Comparison of ENCODE assay signal across 8 mouse cellular contexts in genomic region chr17:17373918-17374910, GRCm38 (mm10). TPM values are rescaled to one million over a fixed set of nuclear protein-coding genes. Genes with fewer than 3 reads are reported as not detected.
DNase-seq lines count a peak whose midpoint lies in the region; ATAC-seq and TF ChIP-seq lines count a peak whose summit lies in the region.

TSS of gene Riok2 (plus strand) at chr17:17374309.

- peak within 1 kb of the TSS; percentile 81 for H3K4me2 ChIP-seq in CH12.LX (ENCODE audit: insufficient read depth, low read depth, poor library complexity, severe bottlenecking)
- peak within 1 kb of the TSS; percentile 55 for H3K4me2 ChIP-seq in forebrain, embryonic 11.5 days (ENCODE audit: low read depth, low read length, severe bottlenecking)
- H3K4me2 ChIP-seq in heart, embryonic 16.5 days (ENCODE audit: low read depth, low read length) = peak within 1 kb of the TSS; percentile 67
- peak within 1 kb of the TSS; percentile 79 for H3K4me2 ChIP-seq in liver, embryonic 15.5 days
- H3K4me2 ChIP-seq in neural tube, embryonic 12.5 days (replicated peaks) = peak within 1 kb of the TSS; percentile 71

- peak within 1 kb of the TSS; percentile 89 for H3K9ac ChIP-seq in CH12.LX (ENCODE audit: insufficient read depth, low read depth)
- peak within 1 kb of the TSS; percentile 77 for H3K9ac ChIP-seq in forebrain, embryonic 11.5 days (ENCODE audit: low read length)
- peak within 1 kb of the TSS; percentile 86 for H3K9ac ChIP-seq in heart, embryonic 16.5 days (ENCODE audit: low read length)
- H3K9ac ChIP-seq in liver, embryonic 15.5 days = peak within 1 kb of the TSS; percentile 59
- peak within 1 kb of the TSS; percentile 59 for H3K9ac ChIP-seq in neural tube, embryonic 12.5 days

- DNase-seq in CH12.LX (ENCODE audit: extremely low read depth) = peak; percentile 98
- DNase-seq in c-Kit-positive CD71-positive TER-119-negative erythroid progenitor cells, embryonic 14.5 days (ENCODE audit: low read depth) = peak; percentile 99
- peak; percentile 95 for DNase-seq in forebrain, embryonic 11.5 days (ENCODE audit: low spot score)
- peak; percentile 98 to 99 for DNase-seq in kidney, postnatal 36 days
- DNase-seq in telencephalon, adult 2 months (ENCODE audit: low read depth, low spot score) = peak; percentile 96

- no peaks in the 10 kb centered on the region for H3K9me3 ChIP-seq in CH12.LX (replicated peaks; ENCODE audit: low read length)
- no peaks in the 10 kb centered on the region for H3K9me3 ChIP-seq in forebrain, embryonic 11.5 days (ENCODE audit: control insufficient read depth, low read length)
- H3K9me3 ChIP-seq in heart, embryonic 16.5 days (replicated peaks; ENCODE audit: control insufficient read depth, low read length) = no peaks in the 10 kb centered on the region
- H3K9me3 ChIP-seq in liver, embryonic 15.5 days (replicated peaks) = no peaks in the 10 kb centered on the region
- H3K9me3 ChIP-seq in neural tube, embryonic 12.5 days = no peaks in the 10 kb centered on the region

- H3K27ac ChIP-seq in CH12.LX (ENCODE audit: insufficient read depth, low read depth) = peak within 1 kb of the TSS; percentile 42; the same call in 1 of the 2 replicates
- H3K27ac ChIP-seq in forebrain, embryonic 11.5 days (ENCODE audit: low read depth, low read length) = peak within 1 kb of the TSS; percentile 70
- peak within 1 kb of the TSS; percentile 92 for H3K27ac ChIP-seq in heart, embryonic 16.5 days (ENCODE audit: low read length)
- H3K27ac ChIP-seq in liver, embryonic 15.5 days (replicated peaks) = peak within 1 kb of the TSS; percentile 77
- 0 out of 2 replicates have a peak within 1 kb of the TSS, but pooled peaks have one; percentile 20 for H3K27ac ChIP-seq in neural tube, embryonic 12.5 days

- H3K79me2 ChIP-seq in CH12.LX (replicated peaks; ENCODE audit: control insufficient read depth, extremely low read depth, insufficient read depth, poor library complexity, severe bottlenecking) = peaks cover 44% of the 10 kb centered on the region

- TF ChIP-seq EP300 in CH12.LX (IDR thresholded peaks at IDR 0.05; ENCODE audit: low read length) = peak; percentile 34; the same call in 1 of the 2 replicates

- peak; percentile 98 for ATAC-seq in forebrain, embryonic 11.5 days (replicated peaks; ENCODE audit: low FRiP score)
- ATAC-seq in heart, embryonic 16.5 days (replicated peaks; ENCODE audit: extremely low read depth, insufficient read depth, low FRiP score) = peak; percentile 96
- peak; percentile 98 for ATAC-seq in liver, embryonic 15.5 days (ENCODE audit: insufficient read depth)
- ATAC-seq in neural tube, embryonic 12.5 days (ENCODE audit: low FRiP score, low read depth) = peak; percentile 98

- H3K4me1 ChIP-seq in CH12.LX (ENCODE audit: control insufficient read depth in 1 of 2, insufficient read depth in 2 of 2) = peaks cover 0 to 27% of the 10 kb centered on the region in 2 experiments; a peak in 3 of 4 replicates
- H3K4me1 ChIP-seq in forebrain, embryonic 11.5 days (replicated peaks; ENCODE audit: control insufficient read depth, insufficient read depth, low read length) = no peaks in the 10 kb centered on the region
- peaks cover 16% of the 10 kb centered on the region for H3K4me1 ChIP-seq in heart, embryonic 16.5 days (ENCODE audit: control insufficient read depth, insufficient read depth, low read length)
- peaks cover 27% of the 10 kb centered on the region for H3K4me1 ChIP-seq in liver, embryonic 15.5 days (replicated peaks)
- H3K4me1 ChIP-seq in neural tube, embryonic 12.5 days = no peaks in the 10 kb centered on the region; the same call in 1 of the 2 replicates

- in situ Hi-C loops in CH12.LX (cut with MboI; ENCODE audit: low pct_ligation_motif_present, low pct_unique_long_range_greater_than_20kb, low sequenced_read_pairs) = no loop called here

- peaks cover 7 to 26% of the 10 kb centered on the region in 2 experiments for H3K36me3 ChIP-seq in CH12.LX (replicated peaks in 1 of 2; ENCODE audit: control insufficient read depth in 1 of 2, insufficient read depth in 1 of 2, low read length in 1 of 2)
- no peaks in the 10 kb centered on the region for H3K36me3 ChIP-seq in forebrain, embryonic 11.5 days (ENCODE audit: control insufficient read depth, insufficient read depth, low read length)
- H3K36me3 ChIP-seq in heart, embryonic 16.5 days (ENCODE audit: control insufficient read depth, insufficient read depth) = peaks cover 11% of the 10 kb centered on the region
- H3K36me3 ChIP-seq in liver, embryonic 15.5 days (replicated peaks) = peaks cover 13% of the 10 kb centered on the region; the same call in 1 of the 2 replicates
- peaks cover 9% of the 10 kb centered on the region for H3K36me3 ChIP-seq in neural tube, embryonic 12.5 days

- H3K27me3 ChIP-seq in CH12.LX (replicated peaks) = no peaks in the 10 kb centered on the region
- no peaks in the 10 kb centered on the region for H3K27me3 ChIP-seq in forebrain, embryonic 11.5 days (ENCODE audit: control insufficient read depth, insufficient read depth, low read length)
- H3K27me3 ChIP-seq in heart, embryonic 16.5 days (ENCODE audit: control insufficient read depth, insufficient read depth, low read length) = no peaks in the 10 kb centered on the region
- H3K27me3 ChIP-seq in liver, embryonic 15.5 days = no peaks in the 10 kb centered on the region
- no peaks in the 10 kb centered on the region for H3K27me3 ChIP-seq in neural tube, embryonic 12.5 days (replicated peaks)

- TF ChIP-seq CTCF in CH12.LX (conservative IDR thresholded peaks at IDR 0.05 in 1 of 2, IDR thresholded peaks at IDR 0.05 in 1 of 2; ENCODE audit: low read depth in 2 of 2, low read length in 2 of 2) = no peak

- dilution Hi-C loops in CH12.LX (cut with MboI; ENCODE audit: extremely low pct_ligation_motif_present, extremely low pct_unique_long_range_greater_than_20kb, low sequenced_read_pairs) = no loop called here

- TF ChIP-seq RAD21 in CH12.LX (IDR thresholded peaks at IDR 0.05; ENCODE audit: low read depth, low read length) = no peak

- peak within 1 kb of the TSS; percentile 77 to 93 (median 91) for H3K4me3 ChIP-seq in CH12.LX (replicated peaks in 1 of 3; ENCODE audit: low read depth in 2 of 3, low read length in 2 of 3, poor library complexity in 1 of 3)
- H3K4me3 ChIP-seq in forebrain, embryonic 11.5 days (ENCODE audit: low read depth, low read length) = peak within 1 kb of the TSS; percentile 53
- peak within 1 kb of the TSS; percentile 80 for H3K4me3 ChIP-seq in heart, embryonic 16.5 days (ENCODE audit: low read length)
- peak within 1 kb of the TSS; percentile 66 for H3K4me3 ChIP-seq in liver, embryonic 15.5 days (replicated peaks)
- H3K4me3 ChIP-seq in neural tube, embryonic 12.5 days = peak within 1 kb of the TSS; percentile 50

- TF ChIP-seq POLR2A in CH12.LX (IDR thresholded peaks at IDR 0.05; ENCODE audit: low read depth, low read length) = peak; percentile 92

- under 1% methylated on average over 48 of the region's 48 CpGs for WGBS in forebrain, embryonic 11.5 days
- WGBS in heart, embryonic 16.5 days = under 1% methylated on average over 48 of the region's 48 CpGs
- under 1% methylated on average over 48 of the region's 48 CpGs for WGBS in liver, embryonic 15.5 days (ENCODE audit: insufficient replicate concordance)
- under 1% methylated on average over 48 of the region's 48 CpGs for WGBS in neural tube, embryonic 12.5 days

TF ChIP-seq in CH12.LX, 34 proteins besides CTCF, POLR2A, EP300 and RAD21 (continues in another document):
- TF ChIP-seq E2F4 (IDR thresholded peaks at IDR 0.05; ENCODE audit: insufficient replicate concordance, low read depth, low read length) = no peak
- no peak for TF ChIP-seq PAX5 (IDR thresholded peaks at IDR 0.05; ENCODE audit: low read length)
- no peak for TF ChIP-seq ETS1 (conservative IDR thresholded peaks at IDR 0.05; ENCODE audit: low read depth, low read length)
- peak; percentile 65; the same call in 1 of the 2 replicates for TF ChIP-seq KAT2A (IDR thresholded peaks at IDR 0.05; ENCODE audit: insufficient replicate concordance, low read length)
- TF ChIP-seq BHLHE40 (IDR thresholded peaks at IDR 0.05; ENCODE audit: low read depth, low read length) = peak; percentile 67
- TF ChIP-seq CHD2 (IDR thresholded peaks at IDR 0.05; ENCODE audit: low read length) = peak; percentile 98
- peak; percentile 100 for TF ChIP-seq MYC (IDR thresholded peaks at IDR 0.05; ENCODE audit: low read depth, low read length)
- peak; percentile 88 for TF ChIP-seq TBP (conservative IDR thresholded peaks at IDR 0.05; ENCODE audit: low read depth, low read length)
- TF ChIP-seq SIN3A (IDR thresholded peaks at IDR 0.05; ENCODE audit: low read length) = peak; percentile 91
- TF ChIP-seq NELFE (IDR thresholded peaks at IDR 0.05; ENCODE audit: low read depth, low read length) = peak; percentile 94
- TF ChIP-seq TCF12 (IDR thresholded peaks at IDR 0.05; ENCODE audit: low read depth, low read length) = peak; percentile 91
- TF ChIP-seq GABPA (IDR thresholded peaks at IDR 0.05; ENCODE audit: insufficient replicate concordance, low read depth, low read length) = no peak
- no peak; the same call in 1 of the 2 replicates for TF ChIP-seq JUND (conservative IDR thresholded peaks at IDR 0.05; ENCODE audit: low read depth, low read length)
- TF ChIP-seq HCFC1 (IDR thresholded peaks at IDR 0.05; ENCODE audit: low read depth, low read length) = peak; percentile 82
- TF ChIP-seq ZKSCAN1 (IDR thresholded peaks at IDR 0.05; ENCODE audit: borderline replicate concordance, low read depth, low read length) = no peak
- TF ChIP-seq ELF1 (IDR thresholded peaks at IDR 0.05; ENCODE audit: low read depth, low read length) = peak; percentile 98
- peak; percentile 90; the same call in 1 of the 2 replicates for TF ChIP-seq POLR2AphosphoS2 (IDR thresholded peaks at IDR 0.05; ENCODE audit: low read depth, low read length)
- peak; percentile 92 for TF ChIP-seq MXI1 (IDR thresholded peaks at IDR 0.05; ENCODE audit: low read depth, low read length)
- peak; percentile 38 for TF ChIP-seq USF1 (IDR thresholded peaks at IDR 0.05; ENCODE audit: low read depth, low read length)
- no peak for TF ChIP-seq MAZ (IDR thresholded peaks at IDR 0.05; ENCODE audit: low read depth, low read length)
- peak; percentile 100 for TF ChIP-seq MAX (IDR thresholded peaks at IDR 0.05; ENCODE audit: low read length)
- TF ChIP-seq MEF2A (IDR thresholded peaks at IDR 0.05; ENCODE audit: borderline replicate concordance, low read depth, low read length) = no peak
- TF ChIP-seq NRF1 (IDR thresholded peaks at IDR 0.05; ENCODE audit: low read depth, low read length) = peak; percentile 91

RNA-seq across cellular contexts. Expression of gene Riok2, which starts in this region (rescaled TPM):
- total RNA-seq in CH12.LX (2012; rRNA removed) = 27.9 and 37.1 TPM in 2 replicates
- 114 and 121 TPM in 2 replicates for total RNA-seq in CH12.LX (2014; rRNA removed)
- polyA plus RNA-seq in CH12.LX (2012; ENCODE audit: insufficient read length, low read depth) = 76.9 and 78.4 TPM in 2 replicates
- 29.6 and 33.6 TPM in 2 replicates for polyA plus RNA-seq in forebrain, embryonic 11.5 days (2014; fragmentation: Nextera tagmentation; extraction: Ambion mirVana)
- polyA plus RNA-seq in heart, embryonic 16.5 days (2015; fragmentation: Nextera tagmentation; extraction: Ambion mirVana) = 19.3 and 23.5 TPM in 2 replicates
- 8.4 and 9.7 TPM in 2 replicates for polyA plus RNA-seq in liver, embryonic 15.5 days (2015; fragmentation: Nextera tagmentation; extraction: Ambion mirVana)
- 27.5 and 27.9 TPM in 2 replicates for polyA plus RNA-seq in neural tube, embryonic 12.5 days (2016; fragmentation: Nextera tagmentation; extraction: Ambion mirVana)

Comparison
In these comparisons a context has a peak if more than half of its experiments do, and no peak if none do; other contexts are left out.
1. Peak in every context shown above with its lines: DNase-seq, ATAC-seq, H3K4me3 ChIP-seq and H3K27ac ChIP-seq.
2. H3K27ac ChIP-seq: peak in every context shown above with its lines; median percentile 92 in heart, embryonic 16.5 days; 77 in liver, embryonic 15.5 days; 70 in forebrain, embryonic 11.5 days; 42 in CH12.LX; 20 in neural tube, embryonic 12.5 days.